Mouse (Mus musculus) embryonic fibroblast, embryonic 13.5 days (primary cell): ENCODE measurements at regions not wholly inside any gene's neighbourhood (a gene's known extent, or its start where the extent isn't known, plus 50 kb on each side); places are given as distances from the start of the nearest gene placed in this dataset.

Experiments
- H3K27ac ChIP-seq: 2 replicates; pipeline ENCODE4 v1.5.1; 2012; ENCODE audit warnings: low read length, control low read depth, inconsistent platforms; ENCODE audit not compliant: insufficient read depth
- H3K4me1 ChIP-seq: 2 replicates; pipeline ENCODE4 v1.6.1; 2011; ENCODE audit warnings: low read length; ENCODE audit not compliant: control insufficient read depth, insufficient read depth
- H3K4me3 ChIP-seq: 2 replicates; pipeline ENCODE4 v1.5.1; 2011; ENCODE audit warnings: mild to moderate bottlenecking, control low read depth, low read length; ENCODE audit not compliant: insufficient read depth
- CTCF ChIP-seq: IDR thresholded peaks from 2 replicates; pipeline ENCODE4 v1.5.1; 2011; ENCODE audit warnings: mild to moderate bottlenecking, control low read depth, low read length, moderate library complexity, borderline replicate concordance; ENCODE audit not compliant: insufficient read depth
- POLR2A ChIP-seq: IDR thresholded peaks from 2 replicates; pipeline ENCODE4 v1.6.1; 2011; ENCODE audit warnings: low read depth, mild to moderate bottlenecking, control low read depth, low read length, moderate library complexity

GRCm38 (mm10) chr4:83956252-83956904 lies 431.0 kb downstream of the Ccdc171 start:
- Histone ChIP-seq H3K27ac (no peak overlapping the region), H3K4me3 (no peak overlapping the region), H3K4me1 (no peaks in the 10 kb centered on the region)
- no peak for TF ChIP-seq CTCF
- no peak for TF ChIP-seq POLR2A

GRCm38 (mm10) chr4:83957217-83957692 lies 431.9 kb downstream of the Ccdc171 start:
- H3K4me3 ChIP-seq: no peak overlapping the region
- H3K27ac ChIP-seq: no peak overlapping the region
- H3K4me1 ChIP-seq: no peaks in the 10 kb centered on the region
- TF ChIP-seq POLR2A: no peak
- no peak for TF ChIP-seq CTCF

- H3K4me1 ChIP-seq: no peaks in the 10 kb centered on the region
- no peak for TF ChIP-seq POLR2A
- no peak overlapping the region for H3K27ac ChIP-seq
- no peak overlapping the region for H3K4me3 ChIP-seq
Observed at GRCm38 (mm10) chr4:83966898-83967297, 441.6 kb downstream of the Ccdc171 start.

DNA sequence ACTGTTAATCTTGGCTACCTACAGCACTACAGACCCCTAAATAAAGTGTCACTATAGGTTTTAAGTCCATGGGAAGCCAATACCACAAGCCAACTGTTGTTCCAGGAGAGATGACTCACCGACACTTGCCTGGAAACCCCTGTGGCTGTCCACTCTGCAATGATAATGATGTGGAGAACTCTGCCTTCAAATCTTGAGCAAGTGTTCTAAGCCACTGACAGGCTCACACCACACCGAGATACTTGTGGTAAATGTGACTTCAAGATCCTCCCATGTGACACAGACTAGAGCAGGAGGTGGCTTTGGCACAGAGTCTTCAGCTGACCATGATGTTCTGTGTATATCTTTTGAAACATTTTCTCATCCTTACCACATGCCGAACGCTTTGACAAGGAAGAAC lies 447.8 kb downstream of the Ccdc171 start:
- H3K27ac ChIP-seq: no peak overlapping the region
- TF ChIP-seq CTCF (no peak), POLR2A (no peak)
- H3K4me3 ChIP-seq: no peak overlapping the region
- peaks cover 3% of the 10 kb centered on the region; the same call in 1 of the 2 replicates for H3K4me1 ChIP-seq

DNA sequence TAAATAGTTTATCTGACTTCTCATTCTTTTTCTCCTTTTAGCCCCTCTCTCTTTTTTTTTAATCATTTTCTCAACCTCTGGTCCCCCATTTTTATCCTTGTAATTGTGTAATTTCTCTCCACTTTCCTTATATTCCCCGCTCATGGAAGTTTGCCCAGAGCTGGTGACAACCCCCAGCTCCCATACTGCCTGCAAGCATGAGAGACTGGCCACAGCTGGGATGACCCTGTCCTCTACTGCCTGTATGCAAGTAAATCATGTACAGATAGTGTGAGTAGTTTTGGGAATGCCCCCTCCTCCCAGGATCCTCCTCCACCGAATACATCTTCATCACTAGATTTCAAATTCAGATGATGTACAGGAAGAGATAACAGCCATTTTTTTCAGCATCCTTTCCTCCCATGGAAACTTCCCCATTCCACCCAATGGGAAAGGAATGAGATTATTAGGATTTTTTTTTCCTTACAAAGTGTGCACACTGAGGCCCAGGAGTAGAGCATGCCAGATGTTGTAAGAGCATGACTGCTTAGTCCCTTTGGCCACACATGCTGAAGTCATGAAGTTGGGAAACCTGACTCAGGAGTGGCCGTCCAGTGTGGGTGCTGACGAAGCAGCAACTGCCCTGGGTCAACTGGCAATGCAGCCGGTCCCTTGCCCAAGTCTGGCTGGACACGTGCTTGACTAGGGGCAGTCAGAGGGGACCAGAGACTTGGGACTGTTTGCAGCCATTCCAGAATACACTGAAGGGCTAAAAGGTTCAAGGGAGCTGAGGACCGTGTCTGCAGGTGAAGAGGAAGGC lies 449.1 kb downstream of the Ccdc171 start:
- Histone ChIP-seq H3K27ac (no peak overlapping the region), H3K4me3 (no peak overlapping the region)
- TF ChIP-seq POLR2A (no peak), CTCF (no peak)

DNA sequence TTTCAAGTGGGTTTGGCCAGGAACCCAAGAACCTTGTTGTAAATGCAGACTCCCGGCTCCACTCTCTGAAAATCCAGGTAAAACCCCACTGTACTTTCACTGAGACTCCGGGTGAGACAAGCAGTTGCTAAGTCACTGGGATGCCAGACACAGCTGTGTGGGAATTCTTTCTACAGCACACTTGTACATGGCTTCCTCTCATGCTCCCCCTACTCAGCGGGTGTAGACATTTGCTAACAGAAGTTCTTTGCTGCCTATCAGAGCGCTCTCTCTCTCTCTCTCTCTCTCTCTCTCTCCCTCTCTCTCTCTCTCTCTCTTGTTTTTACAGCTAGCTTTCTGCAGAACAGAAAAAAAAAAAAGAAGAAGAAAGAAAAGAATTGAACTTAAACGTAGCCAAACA lies 450.2 kb downstream of the Ccdc171 start:
- peaks cover 3% of the 10 kb centered on the region; the same call in 1 of the 2 replicates for H3K4me1 ChIP-seq
- H3K4me3 ChIP-seq: no peak overlapping the region
- TF ChIP-seq POLR2A (no peak), CTCF (no peak)
- no peak overlapping the region for H3K27ac ChIP-seq

More for the DNA sequence above, 449.1 kb downstream of the Ccdc171 start:
- H3K4me1 ChIP-seq: peaks cover 3% of the 10 kb centered on the region; the same call in 1 of the 2 replicates

DNA sequence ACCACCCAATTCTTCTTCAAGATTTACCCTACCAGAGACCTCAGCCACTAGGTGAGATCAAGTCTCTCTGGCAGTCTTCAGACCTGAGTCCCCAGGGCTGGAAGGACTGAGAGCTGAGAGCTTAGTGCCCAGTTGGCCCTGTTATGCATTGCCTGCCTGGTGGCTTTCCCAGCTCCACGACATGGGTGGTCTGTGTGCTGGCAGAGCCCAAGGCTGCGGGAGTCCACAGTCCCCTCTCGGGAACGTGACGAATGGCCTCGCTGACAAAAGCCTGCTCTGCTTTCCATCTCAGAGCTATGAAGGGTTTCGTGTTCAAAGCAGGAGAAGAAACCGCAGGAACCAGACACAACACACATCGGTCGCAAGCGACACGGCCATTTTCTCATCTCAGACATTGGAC lies 450.7 kb downstream of the Ccdc171 start:
- H3K4me1 ChIP-seq: peaks cover 3% of the 10 kb centered on the region; the same call in 1 of the 2 replicates
- TF ChIP-seq CTCF: no peak
- no peak for TF ChIP-seq POLR2A
- H3K27ac ChIP-seq: no peak overlapping the region
- H3K4me3 ChIP-seq: no peak overlapping the region

GRCm38 (mm10) chr4:83979088-83979487 lies 453.7 kb downstream of the Ccdc171 start:
- TF ChIP-seq CTCF (no peak), POLR2A (no peak)
- Histone ChIP-seq H3K4me3 (no peak overlapping the region), H3K27ac (no peak overlapping the region), H3K4me1 (peaks cover 3% of the 10 kb centered on the region; the same call in 1 of the 2 replicates)

DNA sequence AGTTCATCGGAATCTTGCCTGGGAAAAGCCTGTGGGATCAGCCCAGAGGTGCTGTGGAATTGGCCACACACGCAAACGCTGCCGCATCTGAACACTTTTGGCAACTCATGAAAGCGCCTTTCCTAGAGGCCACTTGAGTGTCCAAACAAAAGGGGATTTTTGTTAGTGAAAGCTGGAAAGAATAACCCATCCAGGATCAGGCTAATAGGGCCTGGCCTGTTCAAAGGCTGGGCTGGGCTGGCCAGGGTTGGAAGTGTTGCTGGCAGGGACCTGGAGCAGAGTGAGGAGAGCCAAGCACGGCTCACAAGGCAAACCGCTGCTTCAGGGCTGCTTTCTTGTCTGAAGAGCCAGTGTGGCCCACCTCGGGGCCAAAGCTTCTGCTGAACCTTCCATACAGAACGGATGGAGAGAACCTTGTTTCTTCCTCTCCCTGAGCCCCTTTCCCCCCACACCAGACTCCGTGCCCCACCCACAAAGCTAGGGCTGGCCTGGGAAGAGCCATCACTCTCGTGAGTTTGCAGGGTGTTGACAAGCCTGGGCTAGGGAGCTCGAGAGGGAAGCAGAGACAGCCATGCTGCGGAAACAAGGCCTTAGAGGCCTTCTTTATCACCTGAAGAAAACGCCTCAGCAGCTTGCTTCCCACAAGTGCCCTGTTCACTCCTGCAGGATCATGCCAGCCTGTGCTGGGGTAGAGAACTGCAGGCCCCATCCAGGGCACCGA lies 459.5 kb downstream of the Ccdc171 start:
- no peak overlapping the region for H3K4me3 ChIP-seq
- TF ChIP-seq POLR2A (no peak), CTCF (no peak)
- no peak overlapping the region for H3K27ac ChIP-seq
- no peaks in the 10 kb centered on the region; the same call in 1 of the 2 replicates for H3K4me1 ChIP-seq
